Mouse (Mus musculus): ENCODE results near the gene Smad5. TPM values are rescaled to one million over a fixed set of nuclear protein-coding genes. Genes with fewer than 3 reads are reported as not detected.

The Smad5 gene
- total and polyA plus RNA-seq, 3 experiments = 4.3 to 40.7 (median 15.2) TPM

GRCm38 (mm10) chr13:56682326-56682725, 20.5 kb upstream of the Smad5 start:
- Histone ChIP-seq H3K4me1 (ENCODE audit: insufficient read depth, low read depth, low read length) (no peaks in the 10 kb centered on the region), H3K36me3 (replicated peaks) (no peaks in the 10 kb centered on the region), H3K9me3 (replicated peaks) (peaks cover 48% of the 10 kb centered on the region), H3K27me3 (ENCODE audit: insufficient read depth, low read length) (no peaks in the 10 kb centered on the region), H3K4me3 (ENCODE audit: low read depth, low read length) (no peak overlapping the region)
- no peak for TF ChIP-seq POLR2AphosphoS5 (IDR thresholded peaks at IDR 0.05; ENCODE audit: insufficient replicate concordance, low read depth, low read length)
- no peak for TF ChIP-seq TAL1 (conservative IDR thresholded peaks at IDR 0.05; ENCODE audit: low read depth, low read length)
- TF ChIP-seq GATA2 (IDR thresholded peaks at IDR 0.05; ENCODE audit: borderline replicate concordance, low read depth, low read length) = no peak
- no peak for TF ChIP-seq CTCF (IDR thresholded peaks at IDR 0.05; ENCODE audit: low read depth, low read length)
- no peak for TF ChIP-seq GATA1 (IDR thresholded peaks at IDR 0.05; ENCODE audit: borderline replicate concordance, low read length)
- no peak for DNase-seq (ENCODE audit: low spot score)
- ATAC-seq (ENCODE audit: extremely low read depth, insufficient number of reproducible peaks, low FRiP score, poor library complexity, severe bottlenecking) = no peak

GRCm38 (mm10) chr13:56683306-56683705, 19.5 kb upstream of the Smad5 start:
- no peak overlapping the region for H3K4me3 ChIP-seq (ENCODE audit: low read depth, low read length)
- H3K9me3 ChIP-seq (replicated peaks) = peaks cover 49% of the 10 kb centered on the region
- TF ChIP-seq GATA2 (IDR thresholded peaks at IDR 0.05; ENCODE audit: borderline replicate concordance, low read depth, low read length) = no peak
- no peaks in the 10 kb centered on the region for H3K27me3 ChIP-seq (ENCODE audit: insufficient read depth, low read length)
- ATAC-seq (ENCODE audit: extremely low read depth, insufficient number of reproducible peaks, low FRiP score, poor library complexity, severe bottlenecking) (no peak), DNase-seq (ENCODE audit: low spot score) (no peak)
- no peaks in the 10 kb centered on the region for H3K36me3 ChIP-seq (replicated peaks)
- H3K4me1 ChIP-seq (ENCODE audit: insufficient read depth, low read depth, low read length) = no peaks in the 10 kb centered on the region

- DNase-seq (ENCODE audit: low spot score) = no peak
- H3K4me1 ChIP-seq (ENCODE audit: insufficient read depth, low read depth, low read length) = no peaks in the 10 kb centered on the region
Observed at GRCm38 (mm10) chr13:56692011-56692410, 10.8 kb upstream of the Smad5 start.

GRCm38 (mm10) chr13:56692644-56693043, 10.2 kb upstream of the Smad5 start:
- Histone ChIP-seq H3K4me3 (ENCODE audit: low read depth, low read length) (no peak overlapping the region), H3K27me3 (ENCODE audit: insufficient read depth, low read length) (no peaks in the 10 kb centered on the region), H3K4me1 (ENCODE audit: insufficient read depth, low read depth, low read length) (no peaks in the 10 kb centered on the region), H3K36me3 (replicated peaks) (no peaks in the 10 kb centered on the region), H3K9me3 (replicated peaks) (peaks cover 14% of the 10 kb centered on the region)
- TF ChIP-seq GATA1 (IDR thresholded peaks at IDR 0.05; ENCODE audit: borderline replicate concordance, low read length) (no peak), CTCF (IDR thresholded peaks at IDR 0.05; ENCODE audit: low read depth, low read length) (no peak), TAL1 (conservative IDR thresholded peaks at IDR 0.05; ENCODE audit: low read depth, low read length) (no peak), GATA2 (IDR thresholded peaks at IDR 0.05; ENCODE audit: borderline replicate concordance, low read depth, low read length) (no peak), POLR2AphosphoS5 (IDR thresholded peaks at IDR 0.05; ENCODE audit: insufficient replicate concordance, low read depth, low read length) (no peak)
- DNase-seq (ENCODE audit: low spot score) (no peak), ATAC-seq (ENCODE audit: extremely low read depth, insufficient number of reproducible peaks, low FRiP score, poor library complexity, severe bottlenecking) (no peak)

More at GRCm38 (mm10) chr13:56692011-56692410, 10.8 kb upstream of the Smad5 start:
- ATAC-seq (ENCODE audit: extremely low read depth, insufficient number of reproducible peaks, low FRiP score, poor library complexity, severe bottlenecking) = no peak
- TF ChIP-seq POLR2AphosphoS5 (IDR thresholded peaks at IDR 0.05; ENCODE audit: insufficient replicate concordance, low read depth, low read length) (no peak), GATA2 (IDR thresholded peaks at IDR 0.05; ENCODE audit: borderline replicate concordance, low read depth, low read length) (no peak), CTCF (IDR thresholded peaks at IDR 0.05; ENCODE audit: low read depth, low read length) (no peak), TAL1 (conservative IDR thresholded peaks at IDR 0.05; ENCODE audit: low read depth, low read length) (no peak), GATA1 (IDR thresholded peaks at IDR 0.05; ENCODE audit: borderline replicate concordance, low read length) (no peak)
- no peaks in the 10 kb centered on the region for H3K27me3 ChIP-seq (ENCODE audit: insufficient read depth, low read length)
- no peak overlapping the region for H3K4me3 ChIP-seq (ENCODE audit: low read depth, low read length)
- H3K9me3 ChIP-seq (replicated peaks) = peaks cover 17% of the 10 kb centered on the region
- H3K36me3 ChIP-seq (replicated peaks) = no peaks in the 10 kb centered on the region

- no peak for ATAC-seq (ENCODE audit: extremely low read depth, insufficient number of reproducible peaks, low FRiP score, poor library complexity, severe bottlenecking)
- no peak for DNase-seq (ENCODE audit: low spot score)
- Histone ChIP-seq H3K4me1 (ENCODE audit: insufficient read depth, low read depth, low read length) (no peaks in the 10 kb centered on the region), H3K36me3 (replicated peaks) (no peaks in the 10 kb centered on the region), H3K27me3 (ENCODE audit: insufficient read depth, low read length) (no peaks in the 10 kb centered on the region), H3K4me3 (ENCODE audit: low read depth, low read length) (no peak overlapping the region), H3K9me3 (replicated peaks) (0 out of 2 replicates have a peak, but pooled peaks cover 4% of the 10 kb centered on the region)
- TF ChIP-seq GATA1 (IDR thresholded peaks at IDR 0.05; ENCODE audit: borderline replicate concordance, low read length) (no peak), CTCF (IDR thresholded peaks at IDR 0.05; ENCODE audit: low read depth, low read length) (no peak), POLR2AphosphoS5 (IDR thresholded peaks at IDR 0.05; ENCODE audit: insufficient replicate concordance, low read depth, low read length) (no peak), TAL1 (conservative IDR thresholded peaks at IDR 0.05; ENCODE audit: low read depth, low read length) (no peak), GATA2 (IDR thresholded peaks at IDR 0.05; ENCODE audit: borderline replicate concordance, low read depth, low read length) (no peak)
Observed at GRCm38 (mm10) chr13:56695701-56696100, 7.1 kb upstream of the Smad5 start.

GRCm38 (mm10) chr13:56696699-56697098, 6.1 kb upstream of the Smad5 start:
- Histone ChIP-seq H3K4me1 (ENCODE audit: insufficient read depth, low read depth, low read length) (no peaks in the 10 kb centered on the region), H3K36me3 (replicated peaks) (no peaks in the 10 kb centered on the region), H3K27me3 (ENCODE audit: insufficient read depth, low read length) (no peaks in the 10 kb centered on the region), H3K9me3 (replicated peaks) (no peaks in the 10 kb centered on the region), H3K4me3 (ENCODE audit: low read depth, low read length) (no peak overlapping the region)
- no peak for ATAC-seq (ENCODE audit: extremely low read depth, insufficient number of reproducible peaks, low FRiP score, poor library complexity, severe bottlenecking)
- no peak for DNase-seq (ENCODE audit: low spot score)
- TF ChIP-seq GATA1 (IDR thresholded peaks at IDR 0.05; ENCODE audit: borderline replicate concordance, low read length) (no peak), GATA2 (IDR thresholded peaks at IDR 0.05; ENCODE audit: borderline replicate concordance, low read depth, low read length) (no peak), CTCF (IDR thresholded peaks at IDR 0.05; ENCODE audit: low read depth, low read length) (no peak), TAL1 (conservative IDR thresholded peaks at IDR 0.05; ENCODE audit: low read depth, low read length) (no peak), POLR2AphosphoS5 (IDR thresholded peaks at IDR 0.05; ENCODE audit: insufficient replicate concordance, low read depth, low read length) (no peak)

- Histone ChIP-seq H3K27me3 (ENCODE audit: insufficient read depth, low read length) (no peaks in the 10 kb centered on the region), H3K4me1 (ENCODE audit: insufficient read depth, low read depth, low read length) (peaks cover 3% of the 10 kb centered on the region; the same call in 1 of the 2 replicates), H3K9me3 (replicated peaks) (no peaks in the 10 kb centered on the region), H3K36me3 (replicated peaks) (no peaks in the 10 kb centered on the region), H3K4me3 (ENCODE audit: low read depth, low read length) (no peak overlapping the region)
- ATAC-seq (ENCODE audit: extremely low read depth, insufficient number of reproducible peaks, low FRiP score, poor library complexity, severe bottlenecking) (no peak), DNase-seq (ENCODE audit: low spot score) (no peak)
- no peak for TF ChIP-seq POLR2AphosphoS5 (IDR thresholded peaks at IDR 0.05; ENCODE audit: insufficient replicate concordance, low read depth, low read length)
Observed at GRCm38 (mm10) chr13:56697171-56697570, 5.6 kb upstream of the Smad5 start.
